Mouse (Mus musculus): Measurements from ENCODE around the gene Cd80. TPM values are rescaled to one million over a fixed set of nuclear protein-coding genes. Genes with fewer than 3 reads are reported as not detected.
"Not testable (repeated sequence)": the region's sequence is repeated elsewhere in the genome, so short reads cannot be mapped to it uniquely, and the experiment has no call there.

Gene Cd80
- polyA plus RNA-seq, 1 experiment from 2014 or later: 0.87 TPM

DNA sequence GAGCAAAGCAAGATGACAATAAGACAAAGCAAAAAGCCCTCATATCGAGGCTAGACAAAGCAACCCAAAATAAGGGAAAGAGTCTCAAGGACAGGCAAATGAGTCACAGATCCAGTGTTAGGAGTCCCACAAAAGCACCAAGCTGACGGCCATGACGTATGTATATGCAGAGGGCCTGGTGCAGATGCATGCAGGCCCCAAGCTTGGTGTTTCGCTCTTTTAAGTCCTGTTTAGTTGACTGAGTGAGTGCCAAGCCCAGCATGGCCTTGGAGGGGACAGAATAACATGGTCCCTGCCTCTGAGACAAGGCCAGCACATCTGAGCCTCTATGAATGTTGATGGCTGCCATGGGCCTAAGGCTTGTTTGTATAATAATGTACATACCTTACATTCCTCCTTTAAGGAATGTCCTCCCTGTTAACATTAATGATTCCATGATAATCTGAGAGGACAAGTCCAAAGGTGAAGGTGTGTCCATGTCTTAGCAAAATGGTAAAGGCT lies 21.0 kb upstream of the Cd80 start:
- no peaks in the 10 kb centered on the region for H3K27me3 ChIP-seq
- H3K27ac ChIP-seq (replicated peaks): no peak overlapping the region
- ATAC-seq (ENCODE audit: low FRiP score, low read depth): no peak
- H3K4me1 ChIP-seq: no peaks in the 10 kb centered on the region
- no peak overlapping the region for H3K4me2 ChIP-seq (replicated peaks)
- no peaks in the 10 kb centered on the region for H3K36me3 ChIP-seq
- H3K4me3 ChIP-seq: no peak overlapping the region
- no peak overlapping the region for H3K9ac ChIP-seq (replicated peaks)
- H3K9me3 ChIP-seq: no peaks in the 10 kb centered on the region
- WGBS: 87% methylated on average over 4 of the region's 4 CpGs

- H3K4me3 ChIP-seq: no peak overlapping the region
- H3K9ac ChIP-seq (replicated peaks): no peak overlapping the region
- H3K9me3 ChIP-seq: no peaks in the 10 kb centered on the region
- no peak for ATAC-seq (ENCODE audit: low FRiP score, low read depth)
- no peaks in the 10 kb centered on the region for H3K4me1 ChIP-seq
- H3K4me2 ChIP-seq (replicated peaks): no peak overlapping the region
- H3K27me3 ChIP-seq: no peaks in the 10 kb centered on the region
- H3K27ac ChIP-seq (replicated peaks): no peak overlapping the region
- whole genome bisulfite sequencing: 85% methylated on average over 1 of the region's 1 CpGs
- H3K36me3 ChIP-seq: peaks cover 20% of the 10 kb centered on the region
These were observed 16.2 kb upstream of the Cd80 start for GRCm38 (mm10) chr16:38439190-38439589.

DNA sequence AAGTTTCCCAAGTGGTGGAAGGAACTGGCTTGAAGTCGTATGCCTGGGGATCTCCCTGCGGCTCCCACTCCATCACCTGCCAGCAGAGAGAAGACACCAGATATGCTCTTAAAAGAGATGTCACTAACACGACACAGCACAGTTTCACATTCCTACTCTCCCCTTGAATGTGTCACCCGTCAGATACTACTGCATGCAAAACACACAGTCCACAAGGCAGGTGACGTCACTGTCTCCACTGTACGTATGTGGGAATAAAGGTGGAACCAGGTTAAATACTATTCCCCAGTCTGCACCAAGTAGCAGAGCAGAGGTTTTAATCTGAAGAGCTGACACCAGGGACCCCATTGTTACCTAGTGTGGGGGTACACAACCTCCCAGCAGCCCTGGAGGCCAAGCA lies 15.0 kb upstream of the Cd80 start:
- H3K4me1 ChIP-seq: no peaks in the 10 kb centered on the region
- no peak overlapping the region for H3K27ac ChIP-seq (replicated peaks)
- H3K9me3 ChIP-seq: no peaks in the 10 kb centered on the region
- 88% methylated on average over 6 of the region's 6 CpGs for WGBS
- H3K4me3 ChIP-seq: no peak overlapping the region
- H3K27me3 ChIP-seq: no peaks in the 10 kb centered on the region
- no peak for ATAC-seq (ENCODE audit: low FRiP score, low read depth)
- H3K9ac ChIP-seq (replicated peaks): no peak overlapping the region
- no peak overlapping the region for H3K4me2 ChIP-seq (replicated peaks)
- H3K36me3 ChIP-seq: peaks cover 32% of the 10 kb centered on the region

GRCm38 (mm10) chr16:38441611-38442010 lies 13.8 kb upstream of the Cd80 start:
- 88% methylated on average over 5 of the region's 5 CpGs for WGBS
- H3K4me1 ChIP-seq: no peaks in the 10 kb centered on the region
- no peak overlapping the region for H3K9ac ChIP-seq (replicated peaks)
- no peak overlapping the region for H3K4me2 ChIP-seq (replicated peaks)
- H3K27me3 ChIP-seq: no peaks in the 10 kb centered on the region
- ATAC-seq (ENCODE audit: low FRiP score, low read depth): no peak
- H3K9me3 ChIP-seq: no peaks in the 10 kb centered on the region
- H3K4me3 ChIP-seq: no peak overlapping the region
- peaks cover 44% of the 10 kb centered on the region for H3K36me3 ChIP-seq
- no peak overlapping the region for H3K27ac ChIP-seq (replicated peaks)

- Histone ChIP-seq H3K4me3 (no peak overlapping the region), H3K4me1 (no peaks in the 10 kb centered on the region), H3K27me3 (no peaks in the 10 kb centered on the region), H3K4me2 (replicated peaks) (no peak overlapping the region), H3K9ac (replicated peaks) (no peak overlapping the region), H3K9me3 (no peaks in the 10 kb centered on the region), H3K27ac (replicated peaks) (no peak overlapping the region), H3K36me3 (peaks cover 50% of the 10 kb centered on the region)
- 87% methylated on average over 8 of the region's 8 CpGs for WGBS
- no peak for ATAC-seq (ENCODE audit: low FRiP score, low read depth)
These were observed 13.1 kb upstream of the Cd80 start for GRCm38 (mm10) chr16:38442216-38442615.

DNA sequence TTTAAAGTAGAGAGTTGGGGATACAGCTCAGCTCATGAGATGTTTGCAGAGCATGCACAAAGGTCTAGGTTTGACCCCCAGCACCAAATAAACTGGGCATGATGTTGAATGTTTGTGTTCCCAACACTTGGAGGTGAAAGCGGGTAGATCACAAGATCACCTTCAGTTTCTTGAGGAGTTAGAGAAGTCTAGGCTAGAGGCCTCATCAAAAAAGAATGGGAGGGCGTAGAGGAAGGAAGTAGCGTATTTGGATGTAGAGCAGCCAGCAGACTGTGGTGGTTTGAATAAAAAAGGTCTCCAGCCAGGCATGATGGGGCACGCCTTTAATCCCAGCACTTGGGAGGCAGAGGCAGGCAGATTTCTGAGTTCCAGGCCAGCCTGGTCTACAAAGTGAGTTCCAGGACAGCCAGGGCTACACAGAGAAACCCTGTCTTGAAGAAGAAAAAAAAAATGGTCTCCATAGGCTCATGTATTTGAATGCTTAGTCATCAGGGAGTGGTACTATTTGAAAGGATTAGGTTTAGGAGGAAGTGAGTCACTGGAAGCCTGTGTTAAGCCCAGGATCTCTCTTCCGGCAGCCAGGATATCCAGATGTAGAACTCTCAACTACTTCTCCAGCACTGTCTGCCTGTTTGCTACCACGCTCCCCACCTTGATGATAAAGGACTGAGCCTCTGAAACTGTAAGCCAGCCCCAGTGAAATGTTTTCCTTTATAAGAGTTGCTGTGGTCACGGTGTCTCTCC lies 11.5 kb upstream of the Cd80 start:
- WGBS: 97% methylated on average over 7 of the region's 7 CpGs

DNA sequence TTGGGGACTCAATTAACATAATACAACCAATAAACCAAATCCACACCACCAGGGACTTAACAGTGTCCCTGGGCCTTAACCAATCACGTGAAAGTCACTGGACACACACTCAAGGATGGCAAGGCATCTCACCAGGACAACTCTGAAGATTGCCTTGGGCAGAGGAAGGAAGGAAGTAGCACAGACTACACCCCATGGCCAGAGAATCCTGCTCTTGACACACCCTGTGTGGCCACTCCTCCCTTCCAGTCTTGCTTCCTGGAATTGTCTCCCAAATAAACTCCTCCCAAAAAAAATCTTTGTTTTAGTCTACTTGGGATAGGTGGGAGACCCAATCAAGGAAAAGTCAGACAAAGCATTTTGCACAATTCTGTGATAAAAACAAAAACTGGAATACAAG lies 10.3 kb upstream of the Cd80 start:
- Histone ChIP-seq H3K27me3 (no peaks in the 10 kb centered on the region), H3K4me2 (replicated peaks) (no peak overlapping the region)
- WGBS: 96% methylated on average over 1 of the region's 1 CpGs

More for the DNA sequence above, 11.5 kb upstream of the Cd80 start:
- no peak overlapping the region for H3K9ac ChIP-seq (replicated peaks)
- peaks cover 67% of the 10 kb centered on the region for H3K36me3 ChIP-seq
- ATAC-seq (ENCODE audit: low FRiP score, low read depth): no peak
- no peaks in the 10 kb centered on the region for H3K9me3 ChIP-seq
- no peaks in the 10 kb centered on the region for H3K4me1 ChIP-seq
- H3K27me3 ChIP-seq: no peaks in the 10 kb centered on the region
- H3K4me3 ChIP-seq: no peak overlapping the region
- H3K27ac ChIP-seq (replicated peaks): no peak overlapping the region
- no peak overlapping the region for H3K4me2 ChIP-seq (replicated peaks)

DNA sequence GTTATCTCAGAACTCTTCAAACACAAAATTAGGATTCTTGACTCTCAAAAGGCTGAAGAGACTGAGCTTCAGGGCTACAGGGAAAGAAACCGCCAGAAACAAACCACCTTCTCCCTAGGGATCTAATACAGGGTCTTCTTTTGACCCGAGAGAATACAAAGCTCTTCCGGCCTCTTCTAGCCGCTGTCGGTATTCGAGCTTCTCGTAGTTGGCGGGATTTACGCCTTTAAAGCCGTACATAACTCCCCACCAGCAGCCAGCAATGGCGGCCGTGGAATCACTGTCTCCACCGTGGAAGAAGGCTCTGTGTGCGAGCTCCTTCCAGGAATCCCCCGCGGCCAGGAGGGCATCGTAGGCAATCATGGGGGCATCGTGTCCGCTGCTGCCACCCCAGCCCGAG lies 9.8 kb upstream of the Cd80 start:
- H3K9me3 ChIP-seq: no peaks in the 10 kb centered on the region
- 0 out of 2 replicates have a peak, but pooled peaks cover 6% of the 10 kb centered on the region for H3K4me1 ChIP-seq
- no peaks in the 10 kb centered on the region for H3K27me3 ChIP-seq
- ATAC-seq (ENCODE audit: low FRiP score, low read depth): no peak
- H3K27ac ChIP-seq (replicated peaks): no peak overlapping the region
- H3K9ac ChIP-seq (replicated peaks): no peak overlapping the region
- no peak overlapping the region for H3K4me3 ChIP-seq
- no peak overlapping the region for H3K4me2 ChIP-seq (replicated peaks)
- peaks cover 83% of the 10 kb centered on the region for H3K36me3 ChIP-seq
- 97% methylated on average over 20 of the region's 20 CpGs for WGBS

More for the DNA sequence above, 10.3 kb upstream of the Cd80 start:
- 0 out of 2 replicates have a peak, but pooled peaks cover 3% of the 10 kb centered on the region for H3K4me1 ChIP-seq
- H3K4me3 ChIP-seq: no peak overlapping the region
- H3K9ac ChIP-seq (replicated peaks): no peak overlapping the region
- H3K27ac ChIP-seq (replicated peaks): no peak overlapping the region
- ATAC-seq (ENCODE audit: low FRiP score, low read depth): no peak
- H3K9me3 ChIP-seq: no peaks in the 10 kb centered on the region
- peaks cover 78% of the 10 kb centered on the region for H3K36me3 ChIP-seq

- not testable (repeated sequence) for H3K9me3 ChIP-seq; H3K27me3 ChIP-seq; H3K4me2 ChIP-seq (replicated peaks); H3K27ac ChIP-seq (replicated peaks); ATAC-seq (ENCODE audit: low FRiP score, low read depth); H3K4me1 ChIP-seq; H3K9ac ChIP-seq (replicated peaks); H3K4me3 ChIP-seq
- 98% methylated on average over 2 of the region's 2 CpGs for WGBS
- H3K36me3 ChIP-seq: peaks cover 83% of the 10 kb centered on the region
These were observed 9.2 kb upstream of the Cd80 start for GRCm38 (mm10) chr16:38446141-38446540.

GRCm38 (mm10) chr16:38447366-38447765 lies 8.0 kb upstream of the Cd80 start:
- no peak overlapping the region for H3K4me2 ChIP-seq (replicated peaks)
- no peak overlapping the region for H3K4me3 ChIP-seq
- peaks cover 79% of the 10 kb centered on the region for H3K36me3 ChIP-seq
- no peak for ATAC-seq (ENCODE audit: low FRiP score, low read depth)
- H3K9ac ChIP-seq (replicated peaks): no peak overlapping the region
- H3K9me3 ChIP-seq: no peaks in the 10 kb centered on the region
- H3K27me3 ChIP-seq: no peaks in the 10 kb centered on the region
- H3K27ac ChIP-seq (replicated peaks): no peak overlapping the region
- 89% methylated on average over 21 of the region's 21 CpGs for WGBS
- H3K4me1 ChIP-seq: peaks cover 14% of the 10 kb centered on the region

DNA sequence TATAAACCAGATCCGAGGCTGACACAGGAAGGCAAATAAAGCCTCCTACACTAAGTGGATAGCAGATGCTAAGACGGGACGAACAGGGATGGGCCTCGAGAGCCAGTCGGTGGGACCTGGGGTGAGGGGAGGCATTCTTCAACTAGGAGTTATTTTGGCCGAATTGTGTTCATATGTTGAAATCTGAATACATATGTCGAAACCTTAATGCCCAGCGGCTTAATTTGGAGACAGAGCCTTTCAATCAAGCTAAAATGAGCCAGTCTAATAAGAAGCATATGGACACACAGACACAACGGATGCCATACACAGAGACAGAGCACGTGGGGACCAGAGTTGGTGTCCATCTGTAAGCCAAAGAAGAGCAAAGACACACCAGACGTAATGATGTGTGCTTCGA lies 6.9 kb upstream of the Cd80 start:
- H3K9me3 ChIP-seq: no peaks in the 10 kb centered on the region
- ATAC-seq (ENCODE audit: low FRiP score, low read depth): no peak
- WGBS: 94% methylated on average over 12 of the region's 12 CpGs
- no peaks in the 10 kb centered on the region for H3K27me3 ChIP-seq
- H3K36me3 ChIP-seq: peaks cover 70% of the 10 kb centered on the region
- peaks cover 18% of the 10 kb centered on the region for H3K4me1 ChIP-seq
- no peak overlapping the region for H3K4me3 ChIP-seq
- H3K9ac ChIP-seq (replicated peaks): no peak overlapping the region
- no peak overlapping the region for H3K27ac ChIP-seq (replicated peaks)
- no peak overlapping the region for H3K4me2 ChIP-seq (replicated peaks)

- ATAC-seq (ENCODE audit: low FRiP score, low read depth): no peak
- Histone ChIP-seq H3K4me2 (replicated peaks) (no peak overlapping the region), H3K36me3 (peaks cover 48% of the 10 kb centered on the region), H3K4me3 (no peak overlapping the region), H3K27me3 (no peaks in the 10 kb centered on the region), H3K27ac (replicated peaks) (no peak overlapping the region), H3K4me1 (peaks cover 18% of the 10 kb centered on the region), H3K9ac (replicated peaks) (no peak overlapping the region), H3K9me3 (no peaks in the 10 kb centered on the region)
- WGBS: 89% methylated on average over 7 of the region's 7 CpGs
These were observed 4.7 kb upstream of the Cd80 start for GRCm38 (mm10) chr16:38450707-38451106.
